Mouse (Mus musculus) embryonic facial prominence, embryonic 13.5 days (tissue): ENCODE data around the gene Btbd35f2. TPM values are rescaled to one million over a fixed set of nuclear protein-coding genes. Genes with fewer than 3 reads are reported as not detected.
"Not testable (repeated sequence)": the region's sequence is repeated elsewhere in the genome, so short reads cannot be mapped to it uniquely, and the experiment has no call there.

Source experiments
- ATAC-seq: fragments of 200-750 bp; cut with Nextera tagmentation; 2 replicates; pipeline ENCODE4 v1.8.0; 2017; ENCODE audit warnings: low read depth; ENCODE audit not compliant: insufficient number of reproducible peaks, insufficient read depth, low FRiP score, low TSS enrichment
- H3K27ac ChIP-seq: fragments of 300-500 bp; sonication (generic); 2 replicates; pipeline ENCODE4 v1.5.1; 2015; ENCODE audit warnings: moderate library complexity, mild to moderate bottlenecking, inconsistent platforms
- H3K27me3 ChIP-seq: fragments of 300-500 bp; sonication (generic); 2 replicates; pipeline ENCODE4 v1.6.1; 2015; ENCODE audit warnings: mild to moderate bottlenecking, inconsistent platforms
- H3K36me3 ChIP-seq: fragments of 300-500 bp; sonication (generic); 2 replicates; pipeline ENCODE4 v1.6.1; 2015; ENCODE audit warnings: mild to moderate bottlenecking, inconsistent platforms
- H3K4me1 ChIP-seq: fragments of 300-500 bp; sonication (generic); 2 replicates; pipeline ENCODE4 v1.6.1; 2015; ENCODE audit warnings: inconsistent platforms
- H3K4me2 ChIP-seq: fragments of 300-500 bp; sonication (generic); 2 replicates; pipeline ENCODE4 v1.6.1; 2015; ENCODE audit warnings: moderate library complexity, mild to moderate bottlenecking, inconsistent platforms
- H3K4me3 ChIP-seq: fragments of 300-500 bp; sonication (generic); 2 replicates; pipeline ENCODE4 v1.5.1; 2015; ENCODE audit warnings: mild to moderate bottlenecking, inconsistent platforms
- H3K9ac ChIP-seq: fragments of 300-500 bp; sonication (generic); 2 replicates; pipeline ENCODE4 v1.6.1; 2015; ENCODE audit warnings: mild to moderate bottlenecking, inconsistent platforms
- H3K9me3 ChIP-seq: fragments of 300-500 bp; sonication (generic); 2 replicates; pipeline ENCODE4 v1.6.1; 2016; ENCODE audit warnings: inconsistent platforms
- WGBS: fragments of 180-500 bp; shearing (Covaris S2); methylation state at CpG from one replicate; pipeline ENCODE4 v1.1.7; 2015; ENCODE audit warnings: mixed read lengths; 5-methylcytosine and 5-hydroxymethylcytosine counted together
- polyA plus RNA-seq: library from polyadenylated mRNA; unstranded; fragments of >200 nt; fragmentation: Nextera tagmentation; extraction: Ambion mirVana; gene quantifications from 2 replicates; pipeline ENCODE4 v1.2.1, GENCODE M21; 2015

Btbd35f2 gene
- polyA plus RNA-seq: not detected in 2 replicates

DNA sequence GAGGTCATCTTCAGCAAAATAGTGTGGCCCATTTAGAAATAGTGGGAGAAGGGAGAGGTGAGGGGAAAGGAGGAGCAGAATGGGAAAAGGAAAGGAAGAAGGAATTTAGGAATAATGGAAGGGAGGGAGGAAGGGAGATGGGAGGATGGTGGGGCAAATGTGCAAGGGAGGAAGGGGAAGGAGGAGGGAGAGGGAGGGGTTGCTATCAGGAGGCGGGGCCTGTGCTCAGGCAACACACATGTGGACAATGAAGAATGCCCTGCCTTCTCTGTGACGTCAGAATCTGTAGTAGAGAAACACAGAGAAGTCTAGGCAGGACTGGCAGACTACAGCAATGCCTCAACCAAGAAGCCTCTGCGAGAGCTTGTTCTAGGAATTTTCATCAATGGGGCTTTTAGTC lies at the start of gene Btbd35f2:
Btbd35f2 (plus strand) TSS at position 301 of the 400 bp plus-strand sequence.
- H3K27me3 ChIP-seq, H3K36me3 ChIP-seq, H3K4me3 ChIP-seq, ATAC-seq, H3K9me3 ChIP-seq, H3K27ac ChIP-seq, H3K4me1 ChIP-seq, H3K4me2 ChIP-seq, H3K9ac ChIP-seq: not testable (repeated sequence)
- no CpG with 5 or more reads among the region's 3 CpGs for WGBS

Other genes starting within 250 kb of the Btbd35f2 start
- not detected in 2 replicates for gene Btbd35f22, start 230.6 kb upstream of the Btbd35f2 start, polyA plus RNA-seq